Mouse (Mus musculus): ENCODE data around the gene Ccnt2. TPM values are rescaled to one million over a fixed set of nuclear protein-coding genes. Genes with fewer than 3 reads are reported as not detected.

Ccnt2 gene
- polyA plus RNA-seq, 1 experiment from 2014 or later = 92.2 TPM

DNA sequence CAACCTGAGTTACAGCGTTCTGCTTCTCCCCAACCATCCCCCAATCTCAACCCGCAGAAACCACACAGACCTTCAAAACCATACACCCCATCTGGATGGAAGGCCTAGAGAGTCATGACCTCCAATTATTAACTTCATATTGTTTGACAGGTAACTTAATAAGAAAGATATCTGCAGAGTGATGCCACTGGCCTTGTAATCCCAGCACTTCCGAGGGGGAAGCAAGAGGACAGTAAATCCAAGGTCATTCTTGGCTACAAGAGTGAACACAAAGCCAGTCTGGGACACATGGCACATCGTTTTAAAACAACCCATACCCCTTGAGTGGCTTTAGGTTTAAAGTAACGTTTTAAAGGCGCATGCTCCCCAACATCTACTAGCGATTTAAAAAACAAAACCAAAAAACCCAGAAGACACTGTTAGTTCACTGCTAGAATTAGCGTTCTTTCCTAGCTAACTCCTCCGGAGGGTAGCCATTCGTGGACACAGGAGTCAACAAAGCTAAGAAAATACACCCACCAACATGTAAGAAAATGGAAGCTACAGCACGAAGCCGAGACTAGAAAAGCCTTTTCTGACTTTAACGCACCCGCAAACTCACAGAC lies 664 bp upstream of the Ccnt2 start:
- H3K36me3 ChIP-seq = peaks cover 13% of the 10 kb centered on the region; the same call in 1 of the 2 replicates
- peak overlapping the region; percentile 94 for H3K4me3 ChIP-seq
- H3K4me1 ChIP-seq = peaks cover 27% of the 10 kb centered on the region
- H3K27ac ChIP-seq (replicated peaks) = peak overlapping the region; percentile 96
- no peak for DNase-seq (ENCODE audit: low spot score)
- no peaks in the 10 kb centered on the region for H3K27me3 ChIP-seq (ENCODE audit: low read depth, poor library complexity, severe bottlenecking)
- WGBS = 2% methylated on average over 14 of the region's 14 CpGs
- H3K9me3 ChIP-seq (replicated peaks) = no peaks in the 10 kb centered on the region

DNA sequence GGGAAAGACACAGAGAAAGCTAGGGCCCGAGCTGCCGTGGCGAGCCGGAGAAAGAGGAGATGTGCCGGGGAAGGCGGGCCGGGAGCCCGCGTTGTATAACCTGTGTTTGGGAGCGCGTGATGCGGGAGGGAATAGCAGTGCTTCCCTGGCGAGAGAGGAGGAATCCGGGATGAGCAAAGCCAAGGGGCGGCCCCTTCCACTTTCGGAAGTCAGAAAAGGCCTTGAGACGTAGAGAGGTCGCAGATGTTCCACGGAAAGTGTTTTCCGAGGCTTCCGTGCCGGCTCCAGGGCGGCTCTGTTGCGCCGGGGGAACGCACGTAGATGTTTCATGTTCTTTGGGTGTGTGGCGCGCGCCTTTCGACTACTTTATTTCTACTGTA lies 527 bp downstream of the Ccnt2 start:
- under 1% methylated on average over 31 of the region's 31 CpGs for WGBS
- H3K27ac ChIP-seq (replicated peaks) = peak overlapping the region; percentile 96
- H3K4me1 ChIP-seq = peaks cover 33% of the 10 kb centered on the region

DNA sequence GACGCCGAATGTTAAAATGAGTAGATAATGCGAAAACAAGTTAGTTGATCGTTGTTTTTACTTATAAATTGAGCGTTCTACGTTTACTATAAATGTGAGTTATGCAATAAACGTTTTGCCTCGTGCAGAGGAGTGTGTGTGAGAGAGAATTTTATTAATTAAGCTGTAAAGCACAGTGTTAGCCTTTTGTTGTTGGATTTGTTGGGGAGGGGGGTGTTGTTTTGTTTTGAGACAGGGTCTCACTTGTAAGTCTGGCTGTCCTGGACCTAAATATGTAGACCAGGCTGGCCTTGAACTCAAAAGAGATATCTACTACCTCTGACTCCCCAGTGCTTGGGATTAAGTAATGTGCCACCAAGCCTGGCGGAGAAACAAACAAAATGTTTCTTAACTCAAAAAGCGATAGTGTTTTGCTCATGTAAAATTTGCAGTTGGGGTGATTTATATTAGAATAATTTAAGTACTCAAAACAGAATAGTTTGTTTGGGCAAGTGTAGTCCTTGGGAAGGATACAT lies 1.3 kb downstream of the Ccnt2 start:
- Histone ChIP-seq H3K27me3 (ENCODE audit: low read depth, poor library complexity, severe bottlenecking) (no peaks in the 10 kb centered on the region), H3K4me1 (peaks cover 41% of the 10 kb centered on the region), H3K9me3 (replicated peaks) (no peaks in the 10 kb centered on the region), H3K27ac (replicated peaks) (peak overlapping the region; percentile 96), H3K36me3 (peaks cover 28% of the 10 kb centered on the region), H3K4me3 (peak overlapping the region; percentile 94)
- DNase-seq (ENCODE audit: low spot score) = no peak
- WGBS = 10% methylated on average over 10 of the region's 10 CpGs

More for the DNA sequence above, 527 bp downstream of the Ccnt2 start:
- DNase-seq (ENCODE audit: low spot score) = no peak
- no peaks in the 10 kb centered on the region for H3K27me3 ChIP-seq (ENCODE audit: low read depth, poor library complexity, severe bottlenecking)
- peaks cover 25% of the 10 kb centered on the region for H3K36me3 ChIP-seq
- H3K9me3 ChIP-seq (replicated peaks) = no peaks in the 10 kb centered on the region
- peak overlapping the region; percentile 94 for H3K4me3 ChIP-seq

- peaks cover 44% of the 10 kb centered on the region for H3K4me1 ChIP-seq
- peak overlapping the region; percentile 94 for H3K4me3 ChIP-seq
- no peaks in the 10 kb centered on the region for H3K27me3 ChIP-seq (ENCODE audit: low read depth, poor library complexity, severe bottlenecking)
- H3K9me3 ChIP-seq (replicated peaks) = no peaks in the 10 kb centered on the region
- 66% methylated on average over 6 of the region's 6 CpGs for whole genome bisulfite sequencing
- H3K36me3 ChIP-seq = peaks cover 30% of the 10 kb centered on the region
- no peak overlapping the region for H3K27ac ChIP-seq (replicated peaks)
- DNase-seq (ENCODE audit: low spot score) = no peak
These were observed 2.3 kb downstream of the Ccnt2 start for GRCm38 (mm10) chr1:127776246-127776645.

DNA sequence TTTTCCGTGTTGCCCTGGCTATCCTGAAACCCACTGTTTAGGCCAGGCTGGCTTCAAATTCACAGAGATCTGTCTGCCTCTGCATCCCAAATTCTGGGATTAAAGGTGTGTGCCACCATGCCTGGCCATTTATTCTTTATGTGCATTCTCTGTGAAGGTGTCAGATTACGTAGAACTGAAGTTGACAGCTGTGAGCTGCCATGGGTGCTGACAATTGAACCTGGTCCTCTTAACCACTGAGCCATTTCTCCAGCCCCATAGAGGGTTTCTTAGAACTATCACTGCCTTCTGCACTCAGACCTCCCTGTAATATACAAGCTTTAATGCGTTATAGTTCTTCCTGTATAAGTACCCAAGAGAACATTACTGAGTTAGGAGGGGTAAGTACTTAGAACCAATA lies 4.6 kb downstream of the Ccnt2 start:
- 89% methylated on average over 3 of the region's 3 CpGs for WGBS
- Histone ChIP-seq H3K27me3 (ENCODE audit: low read depth, poor library complexity, severe bottlenecking) (no peaks in the 10 kb centered on the region), H3K4me1 (peaks cover 57% of the 10 kb centered on the region)

DNA sequence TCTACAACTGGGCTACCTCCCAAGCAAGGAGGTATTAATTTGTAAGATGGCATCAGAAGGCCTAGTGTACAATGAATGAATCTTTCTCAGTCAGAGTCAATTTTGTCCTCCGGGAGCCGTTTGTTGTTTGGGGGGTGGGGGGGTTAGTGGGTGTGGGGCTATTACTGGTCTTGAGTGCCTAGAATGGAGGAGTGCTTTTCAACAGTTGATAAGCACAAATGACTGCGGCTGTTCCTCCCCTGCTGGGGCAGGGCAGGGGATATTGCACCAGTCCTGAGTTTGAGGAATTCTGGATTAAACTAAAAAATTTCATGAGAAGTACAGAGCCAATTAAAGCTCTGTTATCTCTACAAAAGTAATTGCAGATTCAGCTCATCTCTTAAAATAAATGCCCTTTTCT lies 6.2 kb downstream of the Ccnt2 start:
- H3K27me3 ChIP-seq (ENCODE audit: low read depth, poor library complexity, severe bottlenecking) = no peaks in the 10 kb centered on the region
- H3K27ac ChIP-seq (replicated peaks) = no peak overlapping the region
- peaks cover 40% of the 10 kb centered on the region for H3K36me3 ChIP-seq
- 43% methylated on average over 3 of the region's 3 CpGs for WGBS
- DNase-seq (ENCODE audit: low spot score) = no peak
- H3K4me1 ChIP-seq = peaks cover 59% of the 10 kb centered on the region
- no peaks in the 10 kb centered on the region for H3K9me3 ChIP-seq (replicated peaks)
- no peak overlapping the region for H3K4me3 ChIP-seq

More for the DNA sequence above, 4.6 kb downstream of the Ccnt2 start:
- Histone ChIP-seq H3K9me3 (replicated peaks) (no peaks in the 10 kb centered on the region), H3K36me3 (peaks cover 33% of the 10 kb centered on the region), H3K4me3 (no peak overlapping the region), H3K27ac (replicated peaks) (no peak overlapping the region)
- DNase-seq (ENCODE audit: low spot score) = no peak

GRCm38 (mm10) chr1:127780849-127781248 lies 6.9 kb downstream of the Ccnt2 start:
- Histone ChIP-seq H3K36me3 (peaks cover 40% of the 10 kb centered on the region), H3K27ac (replicated peaks) (no peak overlapping the region), H3K4me3 (no peak overlapping the region), H3K4me1 (peaks cover 52% of the 10 kb centered on the region), H3K9me3 (replicated peaks) (no peaks in the 10 kb centered on the region), H3K27me3 (ENCODE audit: low read depth, poor library complexity, severe bottlenecking) (no peaks in the 10 kb centered on the region)
- no peak for DNase-seq (ENCODE audit: low spot score)
- 82% methylated on average over 2 of the region's 2 CpGs for WGBS

GRCm38 (mm10) chr1:127783862-127784261 lies 9.9 kb downstream of the Ccnt2 start:
- H3K27me3 ChIP-seq (ENCODE audit: low read depth, poor library complexity, severe bottlenecking) = no peaks in the 10 kb centered on the region
- peaks cover 40% of the 10 kb centered on the region for H3K4me1 ChIP-seq
- H3K36me3 ChIP-seq = peaks cover 25% of the 10 kb centered on the region
- no peaks in the 10 kb centered on the region for H3K9me3 ChIP-seq (replicated peaks)
- no peak overlapping the region for H3K4me3 ChIP-seq
- no peak overlapping the region for H3K27ac ChIP-seq (replicated peaks)
- no peak for DNase-seq (ENCODE audit: low spot score)

DNA sequence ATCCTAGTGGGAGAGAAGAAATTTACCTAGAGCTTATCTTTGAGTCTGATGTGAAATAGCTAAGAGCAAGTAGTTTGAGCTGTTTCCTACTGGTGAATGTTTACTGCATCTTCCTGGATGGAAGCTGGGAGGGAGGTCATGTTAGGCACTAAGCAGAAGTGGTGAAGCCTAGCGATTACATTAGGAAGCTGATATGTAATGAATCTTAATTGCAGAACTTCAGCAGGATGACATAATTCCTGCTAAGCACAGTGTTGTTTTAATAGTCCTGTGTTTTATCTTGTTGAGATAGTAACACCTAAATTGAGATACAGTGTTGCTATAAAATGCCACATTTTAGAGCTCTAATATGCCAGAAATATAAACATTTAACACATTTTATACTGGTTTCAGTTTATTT lies 11.9 kb downstream of the Ccnt2 start:
- Histone ChIP-seq H3K27ac (replicated peaks) (no peak overlapping the region), H3K9me3 (replicated peaks) (no peaks in the 10 kb centered on the region), H3K27me3 (ENCODE audit: low read depth, poor library complexity, severe bottlenecking) (no peaks in the 10 kb centered on the region), H3K4me1 (peaks cover 27% of the 10 kb centered on the region), H3K36me3 (peaks cover 16% of the 10 kb centered on the region), H3K4me3 (no peak overlapping the region)
- 90% methylated on average over 1 of the region's 1 CpGs for WGBS
- no peak for DNase-seq (ENCODE audit: low spot score)

DNA sequence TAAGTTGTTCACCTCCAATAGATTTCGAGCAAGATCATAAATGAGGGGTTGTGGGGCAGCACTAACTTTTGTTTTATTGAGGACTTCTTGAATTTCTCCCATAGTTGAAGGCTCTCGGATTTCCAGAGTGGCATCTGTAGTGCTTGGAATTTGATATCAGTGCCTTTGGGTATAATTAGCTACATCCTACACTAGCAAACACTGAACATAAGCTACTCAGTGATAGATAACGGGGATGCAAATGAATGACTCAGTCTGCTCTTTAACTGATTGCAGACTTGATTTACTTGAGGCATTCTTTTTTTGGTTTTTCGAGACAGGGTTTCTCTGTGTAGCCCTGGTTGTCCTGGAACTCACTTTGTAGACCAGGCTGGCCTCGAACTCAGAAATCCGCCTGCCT lies 15.0 kb downstream of the Ccnt2 start:
- H3K4me1 ChIP-seq = peaks cover under 1% of the 10 kb centered on the region; the same call in 1 of the 2 replicates
- H3K27me3 ChIP-seq (ENCODE audit: low read depth, poor library complexity, severe bottlenecking) = no peaks in the 10 kb centered on the region
- no peaks in the 10 kb centered on the region for H3K9me3 ChIP-seq (replicated peaks)
- H3K36me3 ChIP-seq = peaks cover 30% of the 10 kb centered on the region
- no peak for DNase-seq (ENCODE audit: low spot score)
- 93% methylated on average over 6 of the region's 6 CpGs for whole genome bisulfite sequencing
- no peak overlapping the region for H3K4me3 ChIP-seq
- no peak overlapping the region for H3K27ac ChIP-seq (replicated peaks)

- Histone ChIP-seq H3K36me3 (peaks cover 49% of the 10 kb centered on the region), H3K4me3 (no peak overlapping the region), H3K9me3 (replicated peaks) (no peaks in the 10 kb centered on the region), H3K27me3 (ENCODE audit: low read depth, poor library complexity, severe bottlenecking) (no peaks in the 10 kb centered on the region), H3K4me1 (no peaks in the 10 kb centered on the region), H3K27ac (replicated peaks) (no peak overlapping the region)
- 91% methylated on average over 1 of the region's 1 CpGs for WGBS
- no peak for DNase-seq (ENCODE audit: low spot score)
These were observed 19.5 kb downstream of the Ccnt2 start for GRCm38 (mm10) chr1:127793459-127793858.

- peaks cover 66% of the 10 kb centered on the region for H3K36me3 ChIP-seq
- 92% methylated on average over 6 of the region's 6 CpGs for WGBS
- DNase-seq (ENCODE audit: low spot score) = no peak
These were observed 21.3 kb downstream of the Ccnt2 start for GRCm38 (mm10) chr1:127795087-127795769.

GRCm38 (mm10) chr1:127796341-127796740 lies 22.4 kb downstream of the Ccnt2 start:
- Histone ChIP-seq H3K27me3 (ENCODE audit: low read depth, poor library complexity, severe bottlenecking) (no peaks in the 10 kb centered on the region), H3K9me3 (replicated peaks) (no peaks in the 10 kb centered on the region), H3K4me1 (no peaks in the 10 kb centered on the region), H3K36me3 (peaks cover 75% of the 10 kb centered on the region), H3K4me3 (no peak overlapping the region), H3K27ac (replicated peaks) (no peak overlapping the region)
- DNase-seq (ENCODE audit: low spot score) = no peak
- WGBS = 85% methylated on average over 4 of the region's 4 CpGs

More at GRCm38 (mm10) chr1:127795087-127795769, 21.3 kb downstream of the Ccnt2 start:
- no peaks in the 10 kb centered on the region for H3K4me1 ChIP-seq
- H3K9me3 ChIP-seq (replicated peaks) = no peaks in the 10 kb centered on the region
- H3K27me3 ChIP-seq (ENCODE audit: low read depth, poor library complexity, severe bottlenecking) = no peaks in the 10 kb centered on the region
- no peak overlapping the region for H3K27ac ChIP-seq (replicated peaks)
- no peak overlapping the region for H3K4me3 ChIP-seq

Measured in midbrain, embryonic 10.5 days (tissue).